Mouse (Mus musculus) MEL (cell line): Measurements from ENCODE around the gene Cwc22.

Experiments used
- CHD1 ChIP-seq: IDR thresholded peaks from 2 replicates; pipeline ENCODE4 v1.6.1; 2012; ENCODE audit warnings: low read depth, mild to moderate bottlenecking, inconsistent platforms, low read length, improper control_type of control experiment
- CHD2 ChIP-seq: IDR thresholded peaks from 2 replicates; pipeline ENCODE4 v1.6.1; 2011; ENCODE audit warnings: low read length, improper control_type of control experiment
- CTCF ChIP-seq, 3 experiments: IDR thresholded peaks in 2 of 3; conservative IDR thresholded peaks in 1 of 3; 2 replicates each; pipeline ENCODE4 v1.5.1; 2011 to 2012; ENCODE audit warnings: low read length in 3 of 3, low read depth in 2 of 3, mild to moderate bottlenecking in 2 of 3, improper control_type of control experiment in 1 of 3, inconsistent platforms in 1 of 3, mixed read lengths in 1 of 3, moderate library complexity in 1 of 3; ENCODE audit not compliant: control insufficient read depth in 1 of 3, insufficient read depth in 1 of 3, poor library complexity in 1 of 3, severe bottlenecking in 1 of 3
- E2F4 ChIP-seq: IDR thresholded peaks from 2 replicates; pipeline ENCODE4 v1.6.1; 2011; ENCODE audit warnings: low read depth, low read length, improper control_type of control experiment, borderline replicate concordance
- EP300 ChIP-seq, 2 experiments: IDR thresholded peaks; 2 replicates each; pipeline ENCODE4 v1.6.1; 2011; ENCODE audit warnings: improper control_type of control experiment in 2 of 2, low read length in 2 of 2, low read depth in 1 of 2, mild to moderate bottlenecking in 1 of 2
- GABPA ChIP-seq: IDR thresholded peaks from 2 replicates; pipeline ENCODE4 v1.6.1; 2012; ENCODE audit warnings: low read depth, mild to moderate bottlenecking, inconsistent platforms, low read length, improper control_type of control experiment, moderate library complexity
- MAZ ChIP-seq: IDR thresholded peaks from 2 replicates; pipeline ENCODE4 v1.6.1; 2012; ENCODE audit warnings: low read depth, mild to moderate bottlenecking, inconsistent platforms, low read length, improper control_type of control experiment
- MEF2A ChIP-seq: IDR thresholded peaks from 2 replicates; pipeline ENCODE4 v1.6.1; 2014; ENCODE audit warnings: low read depth, mild to moderate bottlenecking, inconsistent platforms, low read length, improper control_type of control experiment; ENCODE audit not compliant: poor library complexity, insufficient replicate concordance, severe bottlenecking; ENCODE audit errors: extremely low read depth
- NRF1 ChIP-seq: IDR thresholded peaks from 2 replicates; pipeline ENCODE4 v1.6.1; 2014; ENCODE audit warnings: low read depth, mild to moderate bottlenecking, inconsistent platforms, low read length, improper control_type of control experiment, moderate library complexity; ENCODE audit not compliant: poor library complexity, insufficient read depth, severe bottlenecking
- POLR2A ChIP-seq, 2 experiments: IDR thresholded peaks; 2 replicates each; pipeline ENCODE4 v1.6.1; 2011 to 2012; ENCODE audit warnings: low read length in 2 of 2, mild to moderate bottlenecking in 2 of 2, control low read depth in 1 of 2, improper control_type of control experiment in 1 of 2, low read depth in 1 of 2, moderate library complexity in 1 of 2; ENCODE audit not compliant: control insufficient read depth in 1 of 2, insufficient read depth in 1 of 2, poor library complexity in 1 of 2
- RAD21 ChIP-seq: IDR thresholded peaks from 2 replicates; pipeline ENCODE4 v1.6.1; 2011; ENCODE audit warnings: mild to moderate bottlenecking, low read depth, low read length, improper control_type of control experiment
- UBTF ChIP-seq: IDR thresholded peaks from 2 replicates; pipeline ENCODE4 v1.6.1; 2012; ENCODE audit warnings: low read depth, mild to moderate bottlenecking, inconsistent platforms, low read length, improper control_type of control experiment, moderate library complexity, borderline replicate concordance; ENCODE audit not compliant: insufficient read depth
- USF1 ChIP-seq: IDR thresholded peaks from 2 replicates; pipeline ENCODE4 v1.6.1; 2014; ENCODE audit warnings: low read depth, mild to moderate bottlenecking, inconsistent platforms, low read length, improper control_type of control experiment, moderate library complexity

DNA sequence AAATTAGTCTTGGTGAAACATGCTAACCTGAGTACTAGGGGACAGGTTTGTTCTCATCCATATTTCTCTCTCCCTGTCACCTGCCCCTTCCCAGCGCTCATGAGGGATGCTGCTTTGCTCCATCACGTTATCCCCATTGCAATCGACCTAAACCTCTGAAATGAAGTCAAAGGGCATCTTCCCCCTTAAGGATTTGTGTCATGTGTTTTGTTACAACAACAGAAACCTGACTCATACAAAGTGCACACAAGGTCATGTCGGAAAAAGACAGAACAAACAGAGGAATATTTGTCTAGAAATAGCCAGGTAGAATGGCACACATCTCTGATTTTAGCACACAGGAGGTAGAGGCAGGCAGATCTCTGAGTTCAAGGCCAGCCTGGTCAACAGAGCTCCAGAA, 38.0 kb upstream of the Cwc22 start:
- TF ChIP-seq RAD21 = no peak
- no peak for TF ChIP-seq EP300 (IDR thresholded peaks at IDR 0.05; ENCODE audit: low read depth in 1 of 2, low read length in 2 of 2)
- TF ChIP-seq POLR2A (IDR thresholded peaks at IDR 0.05; ENCODE audit: control insufficient read depth in 1 of 2, insufficient read depth in 1 of 2, low read depth in 1 of 2, low read length in 2 of 2, poor library complexity in 1 of 2) = no peak
- TF ChIP-seq MEF2A = no peak
- TF ChIP-seq CTCF (IDR thresholded peaks at IDR 0.05 in 2 of 3, conservative IDR thresholded peaks at IDR 0.05 in 1 of 3; ENCODE audit: control insufficient read depth in 1 of 3, insufficient read depth in 1 of 3, low read depth in 2 of 3, low read length in 3 of 3, poor library complexity in 1 of 3, severe bottlenecking in 1 of 3) = no peak
- TF ChIP-seq E2F4 = no peak
- no peak for TF ChIP-seq MAZ
- TF ChIP-seq USF1 = no peak
- no peak for TF ChIP-seq UBTF
- TF ChIP-seq CHD2 = no peak
- TF ChIP-seq CHD1 = no peak
- no peak for TF ChIP-seq GABPA
- no peak for TF ChIP-seq NRF1
